In genomic region chr17:72087261-72087703, GRCm38 (mm10) we compare ENCODE assay signal across 12 mouse cellular contexts.
A peak's percentile ranks its signal among the peaks of the same experiment; 100 is the strongest.
DNase-seq lines count a peak whose midpoint lies in the region; ATAC-seq and TF ChIP-seq lines count a peak whose summit lies in the region.
"Had no signal": no experiment of that assay in that cellular context is flagged by ENCODE, and none has a peak within 500 bp of the region (broad histone marks: within the 10 kb centered on the region; RNA-seq: fewer than 3 reads in every experiment).

No protein-coding gene starts in this region.

- peak overlapping the region; percentile 19; the same call in 1 of the 2 replicates for H3K27ac ChIP-seq in layer of hippocampus, adult 2 months
- H3K27ac ChIP-seq in heart, embryonic 13.5 days (replicated peaks), result peak overlapping the region; percentile 34
- 0 out of 2 replicates have a peak overlapping the region, but pooled peaks have one; percentile 35 for H3K27ac ChIP-seq in hindbrain, embryonic 13.5 days
- H3K27ac ChIP-seq in neural tube, embryonic 14.5 days (ENCODE audit: low read depth, low read length), result no peak overlapping the region
- no peak overlapping the region for H3K27ac ChIP-seq in kidney, embryonic 16.5 days (ENCODE audit: low read length)
- H3K27ac ChIP-seq: kidney, embryonic 15.5 days; liver, embryonic 14.5 days; macrophage had no signal

- H3K9me3 ChIP-seq in heart, embryonic 13.5 days, result no peaks in the 10 kb centered on the region
- no peaks in the 10 kb centered on the region for H3K9me3 ChIP-seq in hindbrain, embryonic 13.5 days
- no peaks in the 10 kb centered on the region for H3K9me3 ChIP-seq in neural tube, embryonic 14.5 days (ENCODE audit: control insufficient read depth, low read length)
- no peaks in the 10 kb centered on the region for H3K9me3 ChIP-seq in kidney, embryonic 16.5 days (ENCODE audit: low read length)
- H3K9me3 ChIP-seq: kidney, embryonic 15.5 days had no signal

- no peak overlapping the region for H3K9ac ChIP-seq in heart, embryonic 13.5 days
- H3K9ac ChIP-seq in hindbrain, embryonic 13.5 days, result no peak overlapping the region
- H3K9ac ChIP-seq in neural tube, embryonic 14.5 days (replicated peaks; ENCODE audit: low read depth, low read length), result no peak overlapping the region
- H3K9ac ChIP-seq in kidney, embryonic 16.5 days (replicated peaks; ENCODE audit: low read length), result no peak overlapping the region
- H3K9ac ChIP-seq: kidney, embryonic 15.5 days; liver, embryonic 14.5 days had no signal

- 0 out of 2 replicates have a peak overlapping the region, but pooled peaks have one; percentile 18 for H3K4me2 ChIP-seq in heart, embryonic 13.5 days
- H3K4me2 ChIP-seq in hindbrain, embryonic 13.5 days, result no peak overlapping the region
- no peak overlapping the region for H3K4me2 ChIP-seq in neural tube, embryonic 14.5 days (ENCODE audit: low read depth, low read length)
- no peak overlapping the region for H3K4me2 ChIP-seq in kidney, embryonic 16.5 days (replicated peaks; ENCODE audit: low read depth, low read length)
- H3K4me2 ChIP-seq: kidney, embryonic 15.5 days had no signal

- TF ChIP-seq CTCF in layer of hippocampus, adult 2 months (conservative IDR thresholded peaks at IDR 0.05), result no peak; the same call in 1 of the 2 replicates

- H3K4me3 ChIP-seq in layer of hippocampus, adult 2 months, result no peak overlapping the region
- H3K4me3 ChIP-seq in heart, embryonic 13.5 days, result no peak overlapping the region
- no peak overlapping the region for H3K4me3 ChIP-seq in hindbrain, embryonic 13.5 days
- H3K4me3 ChIP-seq in neural tube, embryonic 14.5 days (ENCODE audit: low read depth, low read length), result no peak overlapping the region
- no peak overlapping the region for H3K4me3 ChIP-seq in kidney, embryonic 16.5 days (ENCODE audit: low read length)
- H3K4me3 ChIP-seq: erythroblast, embryonic 14.5 days; kidney, embryonic 15.5 days had no signal

- no peak for ATAC-seq in heart, embryonic 13.5 days (ENCODE audit: extremely low read depth, insufficient number of reproducible peaks, low FRiP score, low TSS enrichment)
- no peak for ATAC-seq in hindbrain, embryonic 13.5 days (ENCODE audit: low FRiP score)
- ATAC-seq in neural tube, embryonic 14.5 days (ENCODE audit: low read depth), result peak; percentile 56
- no peak for ATAC-seq in kidney, embryonic 16.5 days (ENCODE audit: low FRiP score, low TSS enrichment)

- 41% methylated on average over 12 of the region's 12 CpGs for WGBS in heart, embryonic 13.5 days
- 25% methylated on average over 12 of the region's 12 CpGs for WGBS in hindbrain, embryonic 13.5 days
- WGBS in neural tube, embryonic 14.5 days, result 21% methylated on average over 12 of the region's 12 CpGs
- 63% methylated on average over 12 of the region's 12 CpGs for WGBS in kidney, embryonic 16.5 days

- DNase-seq in layer of hippocampus, adult 2 months (ENCODE audit: low spot score in 2 of 2), result no peak
- no peak for DNase-seq in layer of hippocampus, adult 9-10 months (ENCODE audit: low spot score)
- no peak for DNase-seq in thymus, postnatal 14 days
- no peak for DNase-seq in kidney, postnatal 10 days

- no peaks in the 10 kb centered on the region for H3K27me3 ChIP-seq in heart, embryonic 13.5 days (replicated peaks)
- H3K27me3 ChIP-seq in hindbrain, embryonic 13.5 days, result no peaks in the 10 kb centered on the region
- H3K27me3 ChIP-seq in neural tube, embryonic 14.5 days (ENCODE audit: control insufficient read depth, insufficient read depth, low read length), result no peaks in the 10 kb centered on the region
- H3K27me3 ChIP-seq in kidney, embryonic 16.5 days (ENCODE audit: insufficient read depth, low read length), result no peaks in the 10 kb centered on the region
- H3K27me3 ChIP-seq: kidney, embryonic 15.5 days had no signal

- H3K36me3 ChIP-seq in heart, embryonic 13.5 days, result no peaks in the 10 kb centered on the region
- no peaks in the 10 kb centered on the region for H3K36me3 ChIP-seq in hindbrain, embryonic 13.5 days
- H3K36me3 ChIP-seq in neural tube, embryonic 14.5 days (ENCODE audit: control insufficient read depth, insufficient read depth, low read length), result no peaks in the 10 kb centered on the region
- H3K36me3 ChIP-seq in kidney, embryonic 16.5 days (ENCODE audit: insufficient read depth, low read length), result no peaks in the 10 kb centered on the region
- H3K36me3 ChIP-seq: kidney, embryonic 15.5 days had no signal

- peaks cover 11% of the 10 kb centered on the region for H3K4me1 ChIP-seq in heart, embryonic 13.5 days
- peaks cover 8% of the 10 kb centered on the region for H3K4me1 ChIP-seq in hindbrain, embryonic 13.5 days (replicated peaks)
- H3K4me1 ChIP-seq in neural tube, embryonic 14.5 days (ENCODE audit: control insufficient read depth, insufficient read depth, low read length), result 0 out of 2 replicates have a peak, but pooled peaks cover 6% of the 10 kb centered on the region
- H3K4me1 ChIP-seq in kidney, embryonic 16.5 days (ENCODE audit: insufficient read depth, low read length), result no peaks in the 10 kb centered on the region
- H3K4me1 ChIP-seq: kidney, embryonic 15.5 days had no signal

Comparison
In these comparisons a context has a peak if more than half of its experiments do, and no peak if none do; other contexts are left out.
1. H3K27ac ChIP-seq: peak in layer of hippocampus, adult 2 months (single experiment), heart, embryonic 13.5 days (single experiment) and hindbrain, embryonic 13.5 days (single experiment); none in neural tube, embryonic 14.5 days (single experiment) and kidney, embryonic 16.5 days (single experiment).